Mouse (Mus musculus) stomach, postnatal 0 days (tissue): ENCODE data around the gene Spag8. TPM values are rescaled to one million over a fixed set of nuclear protein-coding genes. Genes with fewer than 3 reads are reported as not detected.

Experiments
- ATAC-seq: fragments of 200-750 bp; cut with Nextera tagmentation; 2 replicates; pipeline ENCODE4 v1.8.0; 2017; ENCODE audit not compliant: low FRiP score, low TSS enrichment
- DNase-seq: peaks from one replicate; pipeline ENCODE4 v3.0.0-alpha.2; 2016; ENCODE audit warnings: low spot score
- H3K27ac ChIP-seq: fragments of 300-500 bp; sonication (generic); replicated peaks from 2 replicates; pipeline ENCODE4 v1.5.1; 2014; ENCODE audit warnings: mild to moderate bottlenecking, control low read depth
- H3K27me3 ChIP-seq: fragments of 300-500 bp; sonication (generic); 2 replicates; pipeline ENCODE4 v1.6.1; 2014; ENCODE audit warnings: low read length; ENCODE audit not compliant: control insufficient read depth, insufficient read depth
- H3K36me3 ChIP-seq: fragments of 300-500 bp; sonication (generic); 2 replicates; pipeline ENCODE4 v1.6.1; 2014; ENCODE audit warnings: low read length, mixed read lengths; ENCODE audit not compliant: control insufficient read depth, insufficient read depth
- H3K4me1 ChIP-seq: fragments of 300-500 bp; sonication (generic); replicated peaks from 2 replicates; pipeline ENCODE4 v1.6.1; 2014; ENCODE audit warnings: antibody characterized with exemption; ENCODE audit not compliant: control insufficient read depth, insufficient read depth
- H3K4me2 ChIP-seq: fragments of 300-500 bp; sonication (generic); replicated peaks from 2 replicates; pipeline ENCODE4 v1.6.1; 2014; ENCODE audit warnings: low read depth, mild to moderate bottlenecking, control low read depth, moderate library complexity
- H3K4me3 ChIP-seq: fragments of 300-500 bp; sonication (generic); 2 replicates; pipeline ENCODE4 v1.5.1; 2014; ENCODE audit warnings: low read depth, low read length, control low read depth
- H3K9ac ChIP-seq: fragments of 300-500 bp; sonication (generic); 2 replicates; pipeline ENCODE4 v1.6.1; 2014; ENCODE audit warnings: mild to moderate bottlenecking, low read length, control low read depth, mixed read lengths
- H3K9me3 ChIP-seq: fragments of 300-500 bp; sonication (generic); 2 replicates; pipeline ENCODE4 v1.6.1; 2016; ENCODE audit warnings: low read length; ENCODE audit not compliant: control insufficient read depth
- CTCF ChIP-seq: IDR thresholded peaks from 2 replicates; pipeline ENCODE4 v1.5.1; 2016; ENCODE audit warnings: antibody characterized with exemption, low read depth, mild to moderate bottlenecking, moderate library complexity
- EP300 ChIP-seq: optimal IDR thresholded peaks from 2 replicates; pipeline ENCODE3; 2016; ENCODE audit warnings: antibody characterized with exemption
- WGBS: fragments of 180-500 bp; shearing (Covaris S2); extraction: QIAGEN DNeasy Blood & Tissue Kit; methylation state at CpG from one replicate; pipeline ENCODE4 v1.1.7; 2014; 5-methylcytosine and 5-hydroxymethylcytosine counted together
- polyA plus RNA-seq: library from polyadenylated mRNA; unstranded; fragments of >200 nt; fragmentation: Nextera tagmentation; extraction: Ambion mirVana; gene quantifications from 2 replicates; pipeline ENCODE4 v1.2.1, GENCODE M21; 2015

Gene Spag8
- polyA plus RNA-seq, 1 experiment from 2014 or later = 0.23 TPM

- Histone ChIP-seq H3K9ac (no peak overlapping the region), H3K4me3 (no peak overlapping the region), H3K27ac (no peak overlapping the region), H3K9me3 (no peaks in the 10 kb centered on the region), H3K4me2 (no peak overlapping the region), H3K36me3 (no peaks in the 10 kb centered on the region), H3K4me1 (no peaks in the 10 kb centered on the region; the same call in 1 of the 2 replicates), H3K27me3 (no peaks in the 10 kb centered on the region)
- no peak for DNase-seq
- no peak for TF ChIP-seq CTCF
- TF ChIP-seq EP300 = no peak
- ATAC-seq = peak; percentile 57
- 45% methylated on average over 5 of the region's 5 CpGs for WGBS
Measured at GRCm38 (mm10) chr4:43693806-43694241, 40.4 kb upstream of the Spag8 start.

DNA sequence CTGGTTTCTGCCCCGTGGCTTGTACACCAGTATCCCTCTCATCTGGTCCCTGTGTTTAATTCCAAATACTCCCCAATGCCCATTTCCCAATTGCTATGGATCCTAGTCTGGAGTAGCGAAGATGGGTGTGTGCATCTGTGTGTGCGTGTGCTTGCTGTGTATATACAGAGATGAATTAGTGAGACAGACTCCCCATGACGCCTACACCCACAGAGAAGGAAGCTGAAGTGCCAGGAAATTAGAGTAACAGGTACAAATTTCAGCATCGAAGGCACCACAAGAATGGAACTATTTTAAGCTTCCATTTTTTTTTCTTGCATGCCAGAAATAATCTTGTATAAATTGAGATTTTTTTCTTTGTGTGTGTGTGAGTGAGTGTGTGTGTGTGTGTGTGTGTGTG, 37.6 kb upstream of the Spag8 start:
- 68% methylated on average over 5 of the region's 5 CpGs for WGBS
- H3K9me3 ChIP-seq = no peaks in the 10 kb centered on the region
- H3K4me2 ChIP-seq = no peak overlapping the region
- no peak overlapping the region for H3K9ac ChIP-seq
- no peak overlapping the region for H3K4me3 ChIP-seq
- H3K36me3 ChIP-seq = peaks cover 3% of the 10 kb centered on the region; the same call in 1 of the 2 replicates
- no peaks in the 10 kb centered on the region; the same call in 1 of the 2 replicates for H3K4me1 ChIP-seq
- no peak for TF ChIP-seq EP300
- no peak overlapping the region for H3K27ac ChIP-seq
- H3K27me3 ChIP-seq = no peaks in the 10 kb centered on the region
- ATAC-seq (no peak), DNase-seq (no peak)

- no peak for DNase-seq
- H3K4me3 ChIP-seq = no peak overlapping the region
- H3K4me1 ChIP-seq = no peaks in the 10 kb centered on the region; the same call in 1 of the 2 replicates
- no peaks in the 10 kb centered on the region for H3K27me3 ChIP-seq
- peaks cover 6% of the 10 kb centered on the region; the same call in 1 of the 2 replicates for H3K36me3 ChIP-seq
- no peaks in the 10 kb centered on the region for H3K9me3 ChIP-seq
- no peak overlapping the region for H3K9ac ChIP-seq
- ATAC-seq = no peak
- no peak overlapping the region for H3K27ac ChIP-seq
- no peak overlapping the region for H3K4me2 ChIP-seq
- WGBS = 97% methylated on average over 17 of the region's 17 CpGs
- TF ChIP-seq EP300 (no peak), CTCF (no peak)
Measured at GRCm38 (mm10) chr4:43690021-43690420, 36.6 kb upstream of the Spag8 start.

DNA sequence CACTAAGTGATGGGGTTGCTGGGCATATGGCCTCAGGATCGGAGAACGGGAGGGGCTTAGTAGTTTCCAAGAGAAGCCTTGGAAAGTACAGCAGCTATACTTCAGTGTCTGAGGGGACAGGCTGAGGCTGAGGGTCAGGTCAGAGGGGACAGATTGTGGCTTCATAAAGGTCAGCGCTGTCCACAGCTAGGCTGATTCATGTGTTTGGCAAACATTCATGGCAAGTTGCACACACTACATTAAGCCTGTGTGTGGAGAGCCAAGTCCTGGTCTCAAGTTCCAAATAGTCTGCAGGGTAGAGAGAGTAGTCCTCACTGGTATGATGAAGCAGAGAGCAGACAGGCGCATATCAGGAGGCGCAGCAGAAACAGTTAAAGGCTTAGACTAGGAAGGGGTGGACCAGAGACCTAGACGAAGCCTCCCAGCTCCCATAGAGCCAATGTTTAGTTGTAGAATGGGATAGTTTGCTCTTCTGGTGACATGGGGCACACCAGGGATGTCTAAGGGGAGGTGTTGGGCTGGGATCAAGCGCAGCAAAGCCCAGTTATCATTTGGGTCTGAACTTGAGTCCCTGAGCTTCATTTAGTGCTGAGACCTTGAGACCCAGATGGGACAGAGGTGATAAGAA, 26.1 kb upstream of the Spag8 start:
- TF ChIP-seq EP300 = no peak
- TF ChIP-seq CTCF = no peak
- Histone ChIP-seq H3K27me3 (no peaks in the 10 kb centered on the region), H3K36me3 (peaks cover 3% of the 10 kb centered on the region; the same call in 1 of the 2 replicates), H3K4me2 (no peak overlapping the region), H3K27ac (no peak overlapping the region), H3K9me3 (no peaks in the 10 kb centered on the region), H3K4me3 (no peak overlapping the region), H3K4me1 (no peaks in the 10 kb centered on the region), H3K9ac (no peak overlapping the region)
- ATAC-seq = no peak
- DNase-seq = no peak
- 79% methylated on average over 7 of the region's 7 CpGs for WGBS

DNA sequence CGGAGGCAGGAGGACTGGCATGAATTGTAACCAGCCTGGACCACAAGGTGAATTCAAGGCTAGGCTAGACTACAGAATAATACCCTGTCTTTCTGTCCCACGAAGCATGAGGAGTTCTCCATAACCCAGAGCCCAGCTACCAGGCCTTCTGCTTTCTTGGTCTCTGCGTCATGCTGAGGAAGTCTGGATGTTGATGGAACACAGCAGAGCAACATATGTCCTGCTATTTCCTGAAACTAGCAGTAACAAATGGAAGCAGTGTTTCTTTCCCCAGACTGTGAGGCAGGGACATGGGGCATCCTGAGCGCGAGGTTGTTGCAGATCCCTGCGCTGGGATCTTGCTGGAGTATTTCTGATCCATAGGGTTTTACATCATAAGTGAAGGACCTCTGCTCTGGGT, 25.1 kb upstream of the Spag8 start:
- Histone ChIP-seq H3K27ac (no peak overlapping the region), H3K4me1 (no peaks in the 10 kb centered on the region), H3K27me3 (no peaks in the 10 kb centered on the region), H3K9ac (no peak overlapping the region), H3K4me3 (no peak overlapping the region), H3K9me3 (no peaks in the 10 kb centered on the region), H3K4me2 (no peak overlapping the region), H3K36me3 (peaks cover 3% of the 10 kb centered on the region; the same call in 1 of the 2 replicates)
- ATAC-seq (no peak), DNase-seq (no peak)
- TF ChIP-seq EP300 (no peak), CTCF (no peak)
- WGBS = 91% methylated on average over 6 of the region's 6 CpGs

GRCm38 (mm10) chr4:43675608-43676007, 22.2 kb upstream of the Spag8 start:
- WGBS = 48% methylated on average over 4 of the region's 4 CpGs
- no peak overlapping the region for H3K27ac ChIP-seq
- H3K36me3 ChIP-seq = no peaks in the 10 kb centered on the region; the same call in 1 of the 2 replicates
- TF ChIP-seq EP300 = no peak
- no peak for TF ChIP-seq CTCF
- H3K27me3 ChIP-seq = no peaks in the 10 kb centered on the region
- no peak overlapping the region for H3K9ac ChIP-seq
- DNase-seq = no peak
- no peak overlapping the region for H3K4me2 ChIP-seq
- H3K4me1 ChIP-seq = no peaks in the 10 kb centered on the region
- peak; percentile 27; the same call in 1 of the 2 replicates for ATAC-seq
- H3K9me3 ChIP-seq = no peaks in the 10 kb centered on the region
- H3K4me3 ChIP-seq = no peak overlapping the region
